Comparison of ENCODE assay signal across 28 mouse cellular contexts in the genomic region with DNA sequence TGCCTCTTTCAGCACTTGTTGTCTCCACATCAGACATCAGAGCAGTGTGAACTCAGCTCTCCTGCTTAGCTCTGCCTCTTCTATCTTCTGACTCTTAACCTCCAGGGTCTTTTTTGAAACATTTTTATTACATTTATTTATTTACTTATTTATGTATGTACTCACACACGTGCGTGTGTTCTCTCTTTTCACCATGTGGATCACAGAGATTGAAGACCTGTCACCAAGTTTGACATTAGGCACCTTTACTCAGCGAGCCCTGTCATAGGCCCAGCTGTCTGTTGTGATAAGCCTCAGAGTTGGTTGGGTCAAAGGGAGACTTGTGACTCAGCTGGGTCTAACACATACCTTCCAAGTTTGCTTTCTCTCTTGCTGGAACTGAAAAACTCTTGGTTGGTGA. TPM values are rescaled to one million over a fixed set of nuclear protein-coding genes. Genes with fewer than 3 reads are reported as not detected.
"Had no signal": no experiment of that assay in that cellular context is flagged by ENCODE, and none has a peak within 500 bp of the region (broad histone marks: within the 10 kb centered on the region; RNA-seq: fewer than 3 reads in every experiment).

No protein-coding gene starts in this region.

- H3K4me1 ChIP-seq: embryonic facial prominence, embryonic 10.5 days; embryonic facial prominence, embryonic 12.5 days; embryonic facial prominence, embryonic 13.5 days; embryonic facial prominence, embryonic 15.5 days; forebrain, embryonic 10.5 days; forebrain, embryonic 12.5 days; forebrain, embryonic 13.5 days; forebrain, embryonic 15.5 days had no signal

- H3K9me3 ChIP-seq: embryonic facial prominence, embryonic 10.5 days; embryonic facial prominence, embryonic 12.5 days; embryonic facial prominence, embryonic 13.5 days; embryonic facial prominence, embryonic 15.5 days; forebrain, embryonic 10.5 days; forebrain, embryonic 12.5 days; forebrain, embryonic 13.5 days; forebrain, embryonic 15.5 days had no signal

- H3K4me2 ChIP-seq: embryonic facial prominence, embryonic 12.5 days; embryonic facial prominence, embryonic 13.5 days; embryonic facial prominence, embryonic 15.5 days; forebrain, embryonic 12.5 days; forebrain, embryonic 13.5 days; forebrain, embryonic 15.5 days had no signal

- H3K27ac ChIP-seq: embryonic facial prominence, embryonic 10.5 days; embryonic facial prominence, embryonic 12.5 days; embryonic facial prominence, embryonic 13.5 days; embryonic facial prominence, embryonic 15.5 days; forebrain, embryonic 10.5 days; forebrain, embryonic 12.5 days; forebrain, embryonic 13.5 days; forebrain, embryonic 15.5 days; gastrocnemius, adult 2 months; heart, adult 2 months had no signal

- H3K4me3 ChIP-seq: embryonic facial prominence, embryonic 10.5 days; embryonic facial prominence, embryonic 12.5 days; embryonic facial prominence, embryonic 13.5 days; embryonic facial prominence, embryonic 15.5 days; erythroblast, embryonic 14.5 days; forebrain, embryonic 10.5 days; forebrain, embryonic 12.5 days; forebrain, embryonic 13.5 days; forebrain, embryonic 15.5 days; gastrocnemius, adult 2 months; heart, adult 2 months had no signal

- ATAC-seq: forebrain, embryonic 13.5 days; forebrain, embryonic 14.5 days; forebrain, embryonic 15.5 days; forebrain, embryonic 16.5 days; forebrain, postnatal 0 days had no signal

- H3K36me3 ChIP-seq: embryonic facial prominence, embryonic 10.5 days; embryonic facial prominence, embryonic 12.5 days; embryonic facial prominence, embryonic 13.5 days; embryonic facial prominence, embryonic 15.5 days; forebrain, embryonic 10.5 days; forebrain, embryonic 12.5 days; forebrain, embryonic 15.5 days had no signal

- H3K9ac ChIP-seq: embryonic facial prominence, embryonic 12.5 days; embryonic facial prominence, embryonic 13.5 days; embryonic facial prominence, embryonic 15.5 days; forebrain, embryonic 12.5 days; forebrain, embryonic 13.5 days; forebrain, embryonic 15.5 days; forebrain, postnatal 0 days had no signal

- DNase-seq: cerebellum, adult 9-10 months; cerebellum, adult 9-11 months; cerebellum, postnatal 10 days; cerebellum, postnatal 14 days; cerebellum, postnatal 25 days; cerebellum, postnatal 36 days; embryo, embryonic 11 days; forebrain, postnatal 0 days; gastrocnemius, adult 2 months; gastrocnemius, postnatal 10 days; gastrocnemius, postnatal 14 days; gastrocnemius, postnatal 25 days; gastrocnemius, postnatal 36 days; heart, adult 11 months; heart, adult 18-20 months; heart, adult 2 months had no signal

- H3K27me3 ChIP-seq: embryonic facial prominence, embryonic 12.5 days; embryonic facial prominence, embryonic 13.5 days; embryonic facial prominence, embryonic 15.5 days; forebrain, embryonic 12.5 days; forebrain, embryonic 13.5 days; forebrain, embryonic 15.5 days had no signal

RNA-seq across cellular contexts. Expression of a gene that starts 53.2 kb away (rescaled TPM):
- total RNA-seq: common myeloid progenitor, adult 5-6 weeks had no signal
- polyA plus RNA-seq: erythroblast, embryonic 14.5 days had no signal
